Mouse (Mus musculus) cerebellum, adult 2 months (tissue): ENCODE data around the gene Strn. TPM values are rescaled to one million over a fixed set of nuclear protein-coding genes. Genes with fewer than 3 reads are reported as not detected.

Experiments
- DNase-seq, 2 experiments: peaks; one replicate each; pipeline ENCODE4 v3.0.0; 2021
- H3K27ac ChIP-seq: fragments of 200-500 bp; 2 replicates; pipeline ENCODE4 v1.5.1; 2012; ENCODE audit warnings: low read length, control low read depth, inconsistent platforms; ENCODE audit not compliant: insufficient read depth
- H3K27me3 ChIP-seq: fragments of 200-500 bp; 2 replicates; pipeline ENCODE4 v1.6.1; 2012; ENCODE audit warnings: inconsistent platforms, mild to moderate bottlenecking, low read length, moderate library complexity; ENCODE audit not compliant: control insufficient read depth, insufficient read depth
- H3K4me1 ChIP-seq: fragments of 200-500 bp; 2 replicates; pipeline ENCODE4 v1.6.1; 2011; ENCODE audit warnings: low read length; ENCODE audit not compliant: control insufficient read depth, insufficient read depth
- H3K4me3 ChIP-seq: fragments of 200-500 bp; replicated peaks from 2 replicates; pipeline ENCODE3; 2011; ENCODE audit warnings: mild to moderate bottlenecking, low read depth, low read length, control low read depth; ENCODE audit not compliant: insufficient read depth
- CTCF ChIP-seq: fragments of 200-500 bp; IDR thresholded peaks from 2 replicates; pipeline ENCODE4 v1.5.1; 2011; ENCODE audit warnings: low read depth, mild to moderate bottlenecking, control low read depth, low read length, moderate library complexity, borderline replicate concordance; ENCODE audit not compliant: insufficient read depth
- POLR2A ChIP-seq: fragments of 200-500 bp; IDR thresholded peaks from 2 replicates; pipeline ENCODE4 v1.6.1; 2011; ENCODE audit warnings: low read length, control low read depth, borderline replicate concordance; ENCODE audit not compliant: insufficient read depth
- WGBS: fragments of 180-500 bp; shearing (Covaris S2); methylation state at CpG from one replicate; pipeline ENCODE4 v1.1.7; 2018; 5-methylcytosine and 5-hydroxymethylcytosine counted together
- polyA plus RNA-seq: library from polyadenylated mRNA; depleted of rRNA; stranded (reverse); fragments of >200 nt; gene quantifications from 2 replicates; pipeline ENCODE4 v1.2.3, GENCODE M21; 2012

Strn gene
- polyA plus RNA-seq, 1 experiment = 25.0 TPM

DNA sequence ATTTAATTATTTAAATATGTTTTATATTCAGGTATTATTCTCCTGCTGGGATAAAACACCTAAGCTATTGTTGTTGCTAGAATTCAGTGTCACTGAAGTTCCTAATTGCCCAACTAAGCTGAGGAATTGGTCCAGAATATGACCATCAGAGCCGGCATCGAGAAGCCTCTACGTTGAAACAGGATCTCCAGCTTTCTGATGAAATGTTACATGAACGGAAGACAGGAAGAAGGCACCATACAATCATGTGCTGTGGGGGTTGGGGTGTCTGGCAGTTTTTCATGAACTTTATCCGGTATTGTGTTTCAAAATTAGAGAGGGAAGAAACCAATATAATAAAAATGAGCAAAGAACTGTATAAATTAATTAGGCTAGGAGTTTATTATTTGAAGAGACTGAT, 26.3 kb upstream of the Strn start:
- no peak for DNase-seq
- H3K27me3 ChIP-seq = no peaks in the 10 kb centered on the region
- 95% methylated on average over 5 of the region's 5 CpGs for WGBS
- no peak for TF ChIP-seq CTCF
- TF ChIP-seq POLR2A = no peak
- H3K4me3 ChIP-seq = no peak overlapping the region
- no peak overlapping the region for H3K27ac ChIP-seq
- H3K4me1 ChIP-seq = no peaks in the 10 kb centered on the region

DNA sequence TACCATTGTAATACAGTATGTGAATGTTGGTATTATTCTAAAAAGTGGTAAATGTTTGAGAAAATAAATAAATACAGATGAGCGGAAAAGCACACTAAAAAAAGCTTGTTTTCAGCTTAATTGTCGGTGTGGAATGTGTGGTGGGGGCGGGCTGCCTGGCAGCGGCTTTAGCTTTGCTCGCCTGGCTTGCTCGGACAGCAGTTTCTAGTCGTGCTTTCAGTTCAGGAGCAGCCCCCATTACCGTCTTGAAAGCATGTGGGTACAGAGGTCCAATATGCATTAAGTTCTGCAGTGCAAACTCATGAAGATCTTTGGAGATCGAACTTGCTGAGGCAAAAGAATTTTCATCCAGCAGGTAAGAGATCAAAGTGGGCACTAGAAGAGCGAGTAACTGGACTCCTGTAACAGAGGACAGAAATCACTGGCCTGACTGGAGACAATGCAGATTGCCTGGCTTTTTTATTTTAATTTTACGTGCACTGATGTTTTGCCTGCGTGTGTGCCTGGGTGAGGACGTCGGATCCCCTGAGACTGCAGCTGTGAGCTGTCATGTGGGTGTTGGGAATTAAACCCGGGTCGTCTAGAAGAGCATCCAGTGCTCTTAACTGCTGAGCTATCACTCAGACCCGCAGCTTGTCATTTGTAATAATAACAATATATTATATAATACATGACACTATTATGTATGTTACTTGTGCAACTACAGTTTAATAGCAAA, 16.1 kb upstream of the Strn start:
- no peaks in the 10 kb centered on the region for H3K27me3 ChIP-seq
- 57% methylated on average over 17 of the region's 17 CpGs for WGBS
- DNase-seq = no peak
- no peak for TF ChIP-seq POLR2A
- no peak for TF ChIP-seq CTCF
- no peak overlapping the region for H3K4me3 ChIP-seq
- H3K27ac ChIP-seq = no peak overlapping the region
- H3K4me1 ChIP-seq = no peaks in the 10 kb centered on the region

DNA sequence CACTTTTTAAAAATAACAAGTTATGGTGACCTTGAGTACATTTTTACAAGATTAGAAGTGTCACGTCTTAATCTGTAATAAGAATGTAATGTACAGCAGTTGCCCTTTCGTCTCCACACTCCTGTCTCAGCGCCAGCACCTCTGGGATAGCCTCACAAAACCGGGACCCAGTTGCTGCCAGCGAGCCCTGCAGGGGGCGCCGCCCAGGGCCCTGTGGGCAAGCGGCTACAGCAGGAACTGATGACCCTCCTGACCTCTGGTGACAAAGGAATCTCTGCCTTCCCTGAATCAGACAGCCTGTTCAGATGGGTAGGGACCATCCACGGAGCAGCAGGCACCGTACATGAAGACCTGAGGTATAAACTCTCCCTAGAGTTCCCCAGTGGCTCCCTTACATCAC, 15.1 kb upstream of the Strn start:
- 48% methylated on average over 10 of the region's 10 CpGs for WGBS
- no peaks in the 10 kb centered on the region for H3K27me3 ChIP-seq
- TF ChIP-seq POLR2A (no peak), CTCF (no peak)
- no peak for DNase-seq
- H3K4me1 ChIP-seq = no peaks in the 10 kb centered on the region
- no peak overlapping the region for H3K4me3 ChIP-seq
- no peak overlapping the region for H3K27ac ChIP-seq

DNA sequence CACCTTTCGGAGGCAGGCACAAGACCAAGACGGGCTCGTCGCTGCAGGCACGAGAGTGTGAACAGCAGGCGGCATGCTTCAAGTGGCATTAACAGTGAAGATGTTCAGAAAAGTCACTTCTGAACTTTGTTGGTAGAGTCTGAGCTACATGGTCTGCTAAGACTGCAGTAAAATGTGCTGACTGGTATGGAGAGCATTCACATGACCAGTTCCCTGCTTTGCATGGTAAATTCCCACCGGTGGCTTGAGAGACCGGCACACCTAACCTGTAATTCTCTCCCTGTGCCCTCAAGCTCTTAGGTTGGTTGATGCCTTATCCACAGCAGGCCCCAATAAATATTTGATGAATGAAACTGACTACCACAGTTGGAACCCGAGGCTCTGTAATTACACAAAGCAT, 11.4 kb upstream of the Strn start:
- H3K4me1 ChIP-seq = no peaks in the 10 kb centered on the region
- DNase-seq = no peak
- WGBS = 88% methylated on average over 9 of the region's 9 CpGs
- no peak overlapping the region for H3K27ac ChIP-seq
- H3K27me3 ChIP-seq = no peaks in the 10 kb centered on the region
- no peak for TF ChIP-seq POLR2A
- H3K4me3 ChIP-seq = no peak overlapping the region

DNA sequence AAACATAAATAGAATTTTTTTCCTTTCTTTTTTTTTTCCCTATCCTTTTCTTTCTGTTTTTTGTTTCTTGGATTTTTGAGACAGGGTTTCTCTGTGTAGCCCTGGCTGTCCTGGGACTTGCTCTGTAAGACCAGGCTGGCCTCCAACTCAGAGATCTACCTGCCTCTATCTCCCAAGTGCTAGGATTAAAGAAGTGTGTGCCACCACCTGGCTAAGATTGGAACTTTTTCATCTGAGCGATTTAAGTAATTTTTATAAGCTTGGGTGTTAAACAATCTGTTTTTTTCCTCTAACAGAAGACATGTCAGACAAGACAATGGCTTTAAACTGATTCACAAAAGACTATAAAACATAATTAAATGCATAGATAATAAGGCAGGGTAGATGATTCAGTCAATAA, 1.4 kb upstream of the Strn start:
- TF ChIP-seq POLR2A (no peak), CTCF (no peak)
- no peak overlapping the region for H3K27ac ChIP-seq
- no peaks in the 10 kb centered on the region for H3K4me1 ChIP-seq
- H3K4me3 ChIP-seq = no peak overlapping the region
- DNase-seq = no peak
- 52% methylated on average over 1 of the region's 1 CpGs for WGBS
- H3K27me3 ChIP-seq = no peaks in the 10 kb centered on the region

DNA sequence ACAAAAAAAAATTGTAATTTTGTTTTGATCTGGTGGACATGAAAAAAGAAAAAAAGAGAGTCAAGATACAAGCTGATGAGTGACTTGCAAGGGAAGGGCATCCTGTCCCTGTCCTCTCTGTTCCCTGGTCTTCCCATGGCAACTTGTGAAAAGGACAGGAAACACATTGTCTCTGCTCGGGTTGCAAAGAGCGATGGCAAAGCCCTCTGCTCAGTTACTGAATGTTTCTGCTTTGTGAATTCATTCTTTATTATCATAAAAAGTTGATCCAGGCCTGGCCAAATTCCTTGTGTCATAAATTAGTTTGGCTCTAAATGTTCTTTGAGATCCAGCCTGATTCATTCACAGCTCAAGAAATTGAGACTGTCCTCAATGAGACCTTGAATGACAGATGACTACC, 775 bp upstream of the Strn start:
- peak in 1 of 2 experiments; percentile 18 for DNase-seq
- no peaks in the 10 kb centered on the region for H3K27me3 ChIP-seq
- whole genome bisulfite sequencing = 39% methylated on average over 2 of the region's 2 CpGs
- no peak overlapping the region for H3K27ac ChIP-seq
- TF ChIP-seq POLR2A (no peak), CTCF (no peak)
- H3K4me3 ChIP-seq = no peak overlapping the region
- H3K4me1 ChIP-seq = no peaks in the 10 kb centered on the region

DNA sequence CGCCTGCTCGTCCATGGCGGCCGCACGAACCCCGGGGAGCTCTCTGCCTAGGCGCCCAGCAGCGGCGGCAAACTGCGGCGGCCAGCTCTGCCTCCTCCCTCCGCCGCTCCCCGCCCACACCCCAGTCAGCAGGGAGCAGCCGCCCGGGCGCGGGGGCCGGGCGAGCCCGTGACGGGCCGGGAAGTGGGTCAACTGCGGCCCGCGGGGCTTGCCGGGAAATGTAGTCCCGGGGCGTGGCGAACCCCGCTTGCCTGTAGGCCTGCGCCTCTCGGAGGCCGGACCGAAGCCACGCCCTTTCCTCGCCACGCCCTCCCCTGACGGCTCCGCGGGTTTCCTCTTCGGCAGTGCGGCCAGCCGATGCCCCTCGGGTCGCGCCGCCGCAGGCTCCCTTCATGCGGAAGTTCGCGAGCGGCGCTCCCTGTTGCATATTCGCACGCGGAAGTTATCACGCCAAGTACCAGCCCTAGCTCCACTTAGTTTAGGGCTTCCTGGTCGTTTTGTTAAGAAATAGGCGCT, 465 bp downstream of the Strn start:
- peak overlapping the region; percentile 85 for H3K27ac ChIP-seq
- DNase-seq = peak; percentile 98 to 99
- no peak for TF ChIP-seq CTCF
- TF ChIP-seq POLR2A = peak; percentile 68; the same call in 1 of the 2 replicates
- no peaks in the 10 kb centered on the region for H3K27me3 ChIP-seq
- H3K4me3 ChIP-seq = peak overlapping the region; percentile 92
- peaks cover 10% of the 10 kb centered on the region; the same call in 1 of the 2 replicates for H3K4me1 ChIP-seq
- WGBS = under 1% methylated on average over 56 of the region's 60 CpGs
